Mouse (Mus musculus) small intestine, adult 2 months (tissue): ENCODE results near the gene Lpar2. TPM values are rescaled to one million over a fixed set of nuclear protein-coding genes. Genes with fewer than 3 reads are reported as not detected.

Experiments used
- H3K27ac ChIP-seq: fragments of 200-500 bp; 2 replicates; pipeline ENCODE4 v1.5.1; 2012; ENCODE audit warnings: low read depth, low read length, control low read depth, inconsistent platforms; ENCODE audit not compliant: insufficient read depth
- H3K27me3 ChIP-seq: fragments of 200-500 bp; 2 replicates; pipeline ENCODE4 v1.6.1; 2012; ENCODE audit warnings: mild to moderate bottlenecking, moderate library complexity, low read length, inconsistent platforms; ENCODE audit not compliant: control insufficient read depth, insufficient read depth
- H3K36me3 ChIP-seq: fragments of 200-500 bp; 2 replicates; pipeline ENCODE4 v1.6.1; 2012; ENCODE audit warnings: mild to moderate bottlenecking, low read length, control low read depth, inconsistent platforms; ENCODE audit not compliant: control insufficient read depth, insufficient read depth
- H3K4me1 ChIP-seq: fragments of 200-500 bp; 2 replicates; pipeline ENCODE4 v1.6.1; 2012; ENCODE audit warnings: low read length, inconsistent platforms, mixed read lengths; ENCODE audit not compliant: control insufficient read depth, insufficient read depth, insufficient read length
- H3K4me3 ChIP-seq: fragments of 200-500 bp; 2 replicates; pipeline ENCODE4 v1.5.1; 2012; ENCODE audit warnings: low read depth, mild to moderate bottlenecking, control low read depth, inconsistent platforms, low read length, moderate library complexity
- CTCF ChIP-seq: fragments of 200-500 bp; IDR thresholded peaks from 2 replicates; pipeline ENCODE4 v1.5.1; 2012; ENCODE audit warnings: low read depth, mild to moderate bottlenecking, control low read depth, inconsistent platforms, low read length, moderate library complexity, mixed read lengths; ENCODE audit not compliant: insufficient replicate concordance, insufficient read length; ENCODE audit errors: extremely low read depth
- POLR2A ChIP-seq: fragments of 200-500 bp; IDR thresholded peaks from 2 replicates; pipeline ENCODE4 v1.6.1; 2012; ENCODE audit warnings: low read depth, mild to moderate bottlenecking, control low read depth, inconsistent platforms, low read length, moderate library complexity
- WGBS: fragments of 180-500 bp; shearing (Covaris S2); methylation state at CpG from one replicate; pipeline ENCODE4 v1.1.7; 2018; 5-methylcytosine and 5-hydroxymethylcytosine counted together
- polyA plus RNA-seq: library from polyadenylated mRNA; depleted of rRNA; stranded (reverse); fragments of >200 nt; gene quantifications from 2 replicates; pipeline ENCODE4 v1.2.3, GENCODE M21; 2012; rRNA removed

The Lpar2 gene
- polyA plus RNA-seq, 1 experiment, result 2.2 TPM

DNA sequence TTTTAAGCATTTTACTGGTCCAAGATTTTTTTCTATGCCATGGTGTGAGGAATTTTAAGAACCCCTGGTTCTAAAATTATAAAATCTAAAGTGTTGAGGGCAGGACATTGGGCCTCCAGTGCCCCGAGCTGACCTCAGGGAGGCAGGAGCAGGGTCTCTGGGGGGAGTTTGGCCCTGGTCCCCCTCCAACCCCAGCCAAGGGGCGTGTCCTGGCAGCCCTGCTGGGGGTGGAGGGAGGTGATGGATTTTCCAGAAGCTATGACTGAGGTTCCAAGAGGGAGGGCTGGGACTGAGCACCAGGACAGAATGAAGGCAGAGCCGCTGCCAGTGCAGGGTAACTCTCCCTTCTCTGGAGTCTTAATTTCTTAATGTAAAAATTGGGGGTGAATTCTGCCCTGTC, 55.8 kb downstream of the Lpar2 start:
- TF ChIP-seq POLR2A (no peak), CTCF (no peak)
- Histone ChIP-seq H3K27me3 (peaks cover 36% of the 10 kb centered on the region), H3K27ac (no peak overlapping the region), H3K4me1 (peaks cover 13% of the 10 kb centered on the region), H3K36me3 (no peaks in the 10 kb centered on the region), H3K4me3 (no peak overlapping the region)
- WGBS, result 71% methylated on average over 3 of the region's 3 CpGs

DNA sequence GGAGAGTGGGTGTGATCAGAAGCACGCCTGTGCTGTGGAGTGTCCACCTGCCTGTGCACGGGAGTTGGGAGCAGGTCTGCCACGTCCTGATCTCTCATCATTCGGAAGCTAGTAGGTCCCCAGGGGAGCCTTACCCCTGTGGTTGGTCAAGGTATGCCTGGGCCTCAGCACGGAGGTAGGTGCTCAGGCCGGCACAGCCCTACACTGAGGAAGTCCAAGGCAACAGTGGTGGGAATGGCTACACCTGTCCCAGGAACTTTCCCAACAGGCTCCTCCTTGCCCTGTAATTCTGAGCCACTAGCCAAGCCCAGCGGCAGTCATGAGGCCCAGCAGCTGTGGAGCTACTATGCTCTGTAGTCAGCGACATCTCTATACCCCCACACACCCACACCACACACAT, 57.4 kb downstream of the Lpar2 start:
- no peak overlapping the region for H3K4me3 ChIP-seq
- H3K36me3 ChIP-seq, result no peaks in the 10 kb centered on the region
- 43% methylated on average over 8 of the region's 8 CpGs for WGBS
- TF ChIP-seq POLR2A (no peak), CTCF (no peak)
- H3K27ac ChIP-seq, result no peak overlapping the region
- H3K27me3 ChIP-seq, result peaks cover 50% of the 10 kb centered on the region
- H3K4me1 ChIP-seq, result peaks cover 13% of the 10 kb centered on the region

Other genes starting within 250 kb of the Lpar2 start
- 1.4 and 3.4 TPM in 2 replicates for gene Zfp868, start 196.9 kb upstream of the Lpar2 start, polyA plus RNA-seq
- gene Zfp964, start 167.9 kb upstream of the Lpar2 start, polyA plus RNA-seq, result 0.10 and 0.18 TPM in 2 replicates
- gene Zfp869, start 111.7 kb upstream of the Lpar2 start, polyA plus RNA-seq, result 0.33 and 0.38 TPM in 2 replicates
- 0.41 and 1.9 TPM in 2 replicates for gene Zfp963, start 72.5 kb upstream of the Lpar2 start, polyA plus RNA-seq
- gene Gm20422, start 47.5 kb upstream of the Lpar2 start, polyA plus RNA-seq, result not detected in 2 replicates
- 64.3 and 102 TPM in 2 replicates for gene Atp13a1, start 31.3 kb upstream of the Lpar2 start, polyA plus RNA-seq
- gene Zfp866, start 31.3 kb upstream of the Lpar2 start, polyA plus RNA-seq, result 2.2 and 3.7 TPM in 2 replicates
- gene Gmip, start 13.8 kb upstream of the Lpar2 start, polyA plus RNA-seq, result 36.8 and 58.3 TPM in 2 replicates
- 2.1 and 9.1 TPM in 2 replicates for gene Pbx4, start 10.1 kb downstream of the Lpar2 start, polyA plus RNA-seq
- 0.03 and 0.20 TPM in 2 replicates for gene Cilp2, start 65.3 kb downstream of the Lpar2 start, polyA plus RNA-seq
- 0.98 and 1.9 TPM in 2 replicates for gene Tssk6, start 79.8 kb downstream of the Lpar2 start, polyA plus RNA-seq
- gene Ndufa13, start 80.1 kb downstream of the Lpar2 start, polyA plus RNA-seq, result 88.6 and 149 TPM in 2 replicates
- 4.6 and 4.8 TPM in 2 replicates for gene Yjefn3, start 80.3 kb downstream of the Lpar2 start, polyA plus RNA-seq
- 46.0 and 101 TPM in 2 replicates for gene Gatad2a, start 174.0 kb downstream of the Lpar2 start, polyA plus RNA-seq
- gene Mau2, start 220.3 kb downstream of the Lpar2 start, polyA plus RNA-seq, result 63.2 and 107 TPM in 2 replicates
- 6.9 and 10.4 TPM in 2 replicates for gene Sugp1, start 220.4 kb downstream of the Lpar2 start, polyA plus RNA-seq